Mouse (Mus musculus) ES-Bruce4 (cell line): ENCODE measurements at regions not wholly inside any gene's neighbourhood (a gene's known extent, or its start where the extent isn't known, plus 50 kb on each side); places are given as distances from the start of the nearest gene placed in this dataset.

ENCODE experiments used
- H3K27ac ChIP-seq: 2 replicates; pipeline ENCODE4 v1.5.1; 2012; ENCODE audit warnings: low read length, inconsistent platforms; ENCODE audit not compliant: insufficient read depth
- H3K27me3 ChIP-seq: 2 replicates; pipeline ENCODE4 v1.6.1; 2012; ENCODE audit warnings: mild to moderate bottlenecking, low read length, inconsistent platforms; ENCODE audit not compliant: control insufficient read depth, poor library complexity, insufficient read depth, severe bottlenecking
- H3K36me3 ChIP-seq: 2 replicates; pipeline ENCODE4 v1.6.1; 2012; ENCODE audit warnings: inconsistent platforms, mild to moderate bottlenecking, low read length, moderate library complexity; ENCODE audit not compliant: control insufficient read depth, poor library complexity, insufficient read depth, severe bottlenecking
- H3K4me1 ChIP-seq: one replicate; pipeline ENCODE4 v1.8.1; 2011; ENCODE audit warnings: low read length; ENCODE audit not compliant: control insufficient read depth, insufficient read depth
- H3K4me3 ChIP-seq: 2 replicates; pipeline ENCODE4 v1.5.1; 2011; ENCODE audit warnings: low read depth, mild to moderate bottlenecking, low read length
- H3K9ac ChIP-seq: 2 replicates; pipeline ENCODE4 v1.6.1; 2012; ENCODE audit warnings: low read depth, mild to moderate bottlenecking, inconsistent platforms; ENCODE audit not compliant: poor library complexity, severe bottlenecking
- H3K9me3 ChIP-seq: replicated peaks from 2 replicates; pipeline ENCODE4 v1.6.1; 2012; ENCODE audit warnings: mild to moderate bottlenecking, low read length, inconsistent platforms; ENCODE audit not compliant: control insufficient read depth, poor library complexity, insufficient read depth, severe bottlenecking
- CTCF ChIP-seq: IDR thresholded peaks from one replicate; pipeline ENCODE4 v1.8.1; 2011; ENCODE audit warnings: low read depth, low read length
- EP300 ChIP-seq: IDR thresholded peaks from 2 replicates; pipeline ENCODE4 v1.6.1; 2011; ENCODE audit warnings: low read depth, low read length; ENCODE audit not compliant: insufficient read depth
- POLR2A ChIP-seq: IDR thresholded peaks from one replicate; pipeline ENCODE4 v1.8.1; 2011; ENCODE audit warnings: low read length; ENCODE audit not compliant: insufficient read depth

GRCm38 (mm10) chr6:14298167-14298566 lies 426.8 kb upstream of the 2610001J05Rik start:
- no peak for TF ChIP-seq POLR2A
- TF ChIP-seq EP300, result no peak
- no peak for TF ChIP-seq CTCF
- H3K36me3 ChIP-seq, result no peaks in the 10 kb centered on the region

GRCm38 (mm10) chr6:14297428-14297827 lies 426.1 kb upstream of the 2610001J05Rik start:
- Histone ChIP-seq H3K27me3 (no peaks in the 10 kb centered on the region), H3K36me3 (no peaks in the 10 kb centered on the region), H3K27ac (no peak overlapping the region), H3K4me3 (no peak overlapping the region), H3K9me3 (no peaks in the 10 kb centered on the region; the same call in 1 of the 2 replicates), H3K9ac (no peak overlapping the region), H3K4me1 (no peaks in the 10 kb centered on the region)
- no peak for TF ChIP-seq CTCF
- TF ChIP-seq EP300, result no peak
- no peak for TF ChIP-seq POLR2A

More at GRCm38 (mm10) chr6:14298167-14298566, 426.8 kb upstream of the 2610001J05Rik start:
- Histone ChIP-seq H3K27ac (no peak overlapping the region), H3K4me3 (no peak overlapping the region), H3K4me1 (no peaks in the 10 kb centered on the region), H3K9ac (no peak overlapping the region), H3K27me3 (no peaks in the 10 kb centered on the region), H3K9me3 (no peaks in the 10 kb centered on the region; the same call in 1 of the 2 replicates)

DNA sequence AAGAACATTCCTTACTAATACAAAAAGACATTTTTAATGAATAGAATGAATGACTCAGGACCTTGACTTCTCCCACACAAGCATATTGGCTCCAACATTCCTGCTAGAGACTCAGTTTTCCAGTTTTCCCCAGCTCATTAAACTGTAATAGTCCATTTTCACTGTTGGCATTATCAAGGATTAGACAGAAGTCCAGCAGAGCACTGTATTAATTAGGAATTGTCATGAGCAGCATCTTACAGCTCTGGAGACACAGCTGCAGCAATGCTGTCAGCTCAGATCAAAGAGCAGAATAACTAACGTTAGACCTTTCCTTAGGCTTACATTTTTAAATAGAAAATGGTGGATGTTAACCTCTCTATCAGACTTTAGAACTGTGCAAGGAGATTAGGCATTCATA lies 419.5 kb upstream of the 2610001J05Rik start:
- Histone ChIP-seq H3K36me3 (no peaks in the 10 kb centered on the region), H3K27me3 (no peaks in the 10 kb centered on the region), H3K9ac (no peak overlapping the region), H3K27ac (no peak overlapping the region), H3K4me1 (no peaks in the 10 kb centered on the region), H3K9me3 (no peaks in the 10 kb centered on the region), H3K4me3 (no peak overlapping the region)
- TF ChIP-seq EP300, result no peak

GRCm38 (mm10) chr6:14281476-14281875 lies 410.2 kb upstream of the 2610001J05Rik start:
- Histone ChIP-seq H3K36me3 (no peaks in the 10 kb centered on the region), H3K27ac (no peak overlapping the region), H3K4me1 (no peaks in the 10 kb centered on the region), H3K4me3 (no peak overlapping the region), H3K27me3 (no peaks in the 10 kb centered on the region), H3K9me3 (no peaks in the 10 kb centered on the region), H3K9ac (no peak overlapping the region)
- TF ChIP-seq EP300 (no peak), CTCF (no peak), POLR2A (no peak)

GRCm38 (mm10) chr6:14261941-14262340 lies 390.6 kb upstream of the 2610001J05Rik start:
- Histone ChIP-seq H3K27me3 (no peaks in the 10 kb centered on the region), H3K4me1 (no peaks in the 10 kb centered on the region), H3K9me3 (0 out of 2 replicates have a peak, but pooled peaks cover under 1% of the 10 kb centered on the region), H3K9ac (no peak overlapping the region), H3K4me3 (no peak overlapping the region), H3K36me3 (no peaks in the 10 kb centered on the region), H3K27ac (no peak overlapping the region)
- TF ChIP-seq EP300, result no peak
- no peak for TF ChIP-seq CTCF
- no peak for TF ChIP-seq POLR2A

GRCm38 (mm10) chr6:14240331-14240730 lies 369.0 kb upstream of the 2610001J05Rik start:
- no peak overlapping the region for H3K9ac ChIP-seq
- no peaks in the 10 kb centered on the region for H3K4me1 ChIP-seq
- TF ChIP-seq EP300 (no peak), CTCF (no peak), POLR2A (no peak)
- H3K9me3 ChIP-seq, result no peaks in the 10 kb centered on the region
- H3K4me3 ChIP-seq, result no peak overlapping the region
- no peaks in the 10 kb centered on the region; the same call in 1 of the 2 replicates for H3K27me3 ChIP-seq
- no peak overlapping the region for H3K27ac ChIP-seq
- no peaks in the 10 kb centered on the region for H3K36me3 ChIP-seq

GRCm38 (mm10) chr6:14239151-14239550 lies 367.8 kb upstream of the 2610001J05Rik start:
- Histone ChIP-seq H3K27me3 (no peaks in the 10 kb centered on the region; the same call in 1 of the 2 replicates), H3K27ac (no peak overlapping the region), H3K9me3 (no peaks in the 10 kb centered on the region), H3K4me1 (no peaks in the 10 kb centered on the region), H3K9ac (no peak overlapping the region), H3K4me3 (no peak overlapping the region), H3K36me3 (no peaks in the 10 kb centered on the region)
- TF ChIP-seq CTCF, result no peak
- no peak for TF ChIP-seq POLR2A
- no peak for TF ChIP-seq EP300
